Mouse (Mus musculus) embryonic fibroblast, embryonic 13.5 days (primary cell): ENCODE measurements around the gene C77080.

Experiments used
- CTCF ChIP-seq: IDR thresholded peaks from 2 replicates; pipeline ENCODE4 v1.5.1; 2011; ENCODE audit warnings: mild to moderate bottlenecking, control low read depth, low read length, moderate library complexity, borderline replicate concordance; ENCODE audit not compliant: insufficient read depth
- POLR2A ChIP-seq: IDR thresholded peaks from 2 replicates; pipeline ENCODE4 v1.6.1; 2011; ENCODE audit warnings: low read depth, mild to moderate bottlenecking, control low read depth, low read length, moderate library complexity

DNA sequence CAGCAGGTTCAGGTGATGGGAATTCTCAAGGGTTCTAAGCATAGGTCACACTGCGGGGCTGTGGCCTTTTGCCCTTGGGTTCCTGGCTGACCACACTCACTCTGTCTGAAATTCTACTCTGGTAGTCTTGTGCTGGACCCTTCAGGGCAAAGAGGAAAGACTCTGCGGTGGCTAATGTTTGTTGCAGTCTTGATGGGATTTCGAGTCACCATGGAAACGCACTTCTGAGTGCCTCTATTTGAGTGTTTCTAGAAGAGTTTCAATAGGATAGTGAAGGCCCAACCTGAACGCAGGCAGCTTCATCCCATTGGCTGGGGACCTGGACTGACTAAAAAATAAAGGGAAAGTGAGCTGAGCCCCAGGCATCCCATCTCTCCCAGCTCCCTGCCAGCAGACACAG lies 5.6 kb upstream of the C77080 start:
- TF ChIP-seq CTCF (no peak), POLR2A (no peak)
